Mouse (Mus musculus): ENCODE results near the gene Entr1.

DNA sequence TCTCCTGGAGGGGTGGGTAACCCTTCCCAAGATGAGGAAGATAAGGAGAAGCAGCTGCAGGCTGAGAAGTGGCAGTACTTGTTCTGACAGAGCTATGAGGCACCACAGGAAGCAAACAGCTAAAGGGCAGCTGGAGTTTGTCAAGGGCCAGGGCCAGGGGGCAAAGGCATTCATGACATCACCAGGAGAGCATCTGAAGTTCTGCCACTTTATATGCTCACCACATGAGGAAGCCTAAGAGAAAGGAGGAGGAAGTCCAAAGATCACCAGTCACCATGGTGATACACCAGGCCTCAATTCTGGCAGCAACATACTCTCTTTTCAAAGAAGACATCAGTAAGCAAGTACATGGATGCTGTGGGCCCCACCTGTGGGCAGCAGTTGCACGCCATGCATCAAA, 34.0 kb upstream of the Entr1 start:
- TF ChIP-seq POLR2A (IDR thresholded peaks at IDR 0.05; ENCODE audit: insufficient read length, low read depth) (no peak), E2F4 (IDR thresholded peaks at IDR 0.05; ENCODE audit: insufficient read depth) (no peak), MAX (IDR thresholded peaks at IDR 0.05; ENCODE audit: low read depth) (no peak), MYOD1 (IDR thresholded peaks at IDR 0.05; ENCODE audit: control insufficient read depth in 1 of 3, insufficient read length in 2 of 3, low read depth in 2 of 3) (no peak), POLR2AphosphoS2 (IDR thresholded peaks at IDR 0.05; ENCODE audit: insufficient read length, low read depth) (no peak)
